ENCODE assay signal across 10 mouse cellular contexts in the genomic region with DNA sequence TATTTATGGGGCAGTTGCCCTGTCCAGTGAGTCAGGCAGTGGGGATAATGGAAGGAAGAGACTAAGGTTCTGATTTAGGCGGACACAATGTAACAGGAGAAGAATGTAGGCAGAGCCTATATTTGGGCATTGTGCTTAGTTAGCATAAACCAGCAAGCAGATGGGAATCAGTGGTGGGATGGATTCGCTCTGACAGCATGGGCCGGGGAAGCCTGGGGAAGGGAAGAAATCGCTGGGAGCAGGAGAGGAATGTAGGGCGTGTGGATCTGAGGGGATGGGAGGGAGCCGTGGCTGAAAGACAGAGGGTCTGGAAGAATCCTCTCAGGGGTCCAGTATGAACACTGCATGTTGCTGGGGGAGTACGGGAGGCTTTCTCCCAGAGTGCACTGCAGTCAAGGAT. TPM values are rescaled to one million over a fixed set of nuclear protein-coding genes. Genes with fewer than 3 reads are reported as not detected.
DNase-seq lines count a peak whose midpoint lies in the region; ATAC-seq and TF ChIP-seq lines count a peak whose summit lies in the region.
"Had no signal": no experiment of that assay in that cellular context is flagged by ENCODE, and none has a peak within 500 bp of the region (broad histone marks: within the 10 kb centered on the region; RNA-seq: fewer than 3 reads in every experiment).

No protein-coding gene starts in this region.

- no peak for TF ChIP-seq CTCF in stomach, postnatal 0 days (IDR thresholded peaks at IDR 0.05; ENCODE audit: low read depth)

- no peak overlapping the region for H3K4me3 ChIP-seq in stomach, embryonic 14.5 days (ENCODE audit: low read depth, low read length)
- H3K4me3 ChIP-seq in stomach, postnatal 0 days (ENCODE audit: low read depth, low read length): no peak overlapping the region
- no peak overlapping the region for H3K4me3 ChIP-seq in heart, embryonic 10.5 days
- H3K4me3 ChIP-seq: neural tube, embryonic 12.5 days had no signal

- no peaks in the 10 kb centered on the region for H3K36me3 ChIP-seq in stomach, embryonic 14.5 days (ENCODE audit: control insufficient read depth, insufficient read depth, low read length)
- no peaks in the 10 kb centered on the region for H3K36me3 ChIP-seq in stomach, postnatal 0 days (ENCODE audit: control insufficient read depth, insufficient read depth, low read length)
- no peaks in the 10 kb centered on the region for H3K36me3 ChIP-seq in heart, embryonic 10.5 days
- H3K36me3 ChIP-seq: neural tube, embryonic 12.5 days had no signal

- H3K9me3 ChIP-seq in stomach, embryonic 14.5 days (ENCODE audit: control insufficient read depth, low read depth, low read length): no peaks in the 10 kb centered on the region
- H3K9me3 ChIP-seq in stomach, postnatal 0 days (ENCODE audit: control insufficient read depth, low read length): no peaks in the 10 kb centered on the region
- no peaks in the 10 kb centered on the region for H3K9me3 ChIP-seq in heart, embryonic 10.5 days
- H3K9me3 ChIP-seq: neural tube, embryonic 12.5 days had no signal

- 30% methylated on average over 7 of the region's 7 CpGs for WGBS in stomach, embryonic 14.5 days
- WGBS in stomach, postnatal 0 days: 43% methylated on average over 7 of the region's 7 CpGs
- WGBS in heart, embryonic 10.5 days: 47% methylated on average over 7 of the region's 7 CpGs

- H3K27ac ChIP-seq in stomach, embryonic 14.5 days (ENCODE audit: low read length): peak overlapping the region; percentile 7; the same call in 1 of the 2 replicates
- H3K27ac ChIP-seq in stomach, postnatal 0 days (replicated peaks): no peak overlapping the region
- no peak overlapping the region for H3K27ac ChIP-seq in heart, embryonic 10.5 days
- H3K27ac ChIP-seq: neural tube, embryonic 12.5 days had no signal

- H3K4me1 ChIP-seq in stomach, embryonic 14.5 days (ENCODE audit: control insufficient read depth, insufficient read depth, low read length): peaks cover 3% of the 10 kb centered on the region; the same call in 1 of the 2 replicates
- H3K4me1 ChIP-seq in stomach, postnatal 0 days (replicated peaks; ENCODE audit: control insufficient read depth, insufficient read depth): no peaks in the 10 kb centered on the region
- H3K4me1 ChIP-seq in heart, embryonic 10.5 days: peaks cover 7% of the 10 kb centered on the region

- intact Hi-C loops in left cerebral cortex, postnatal 25 days (cut with DNase I): loop anchor here (5.0 kb wide), 1 partner anchor 139 kb away; no protein-coding TSS in a partner anchor

- peak; percentile 61; the same call in 1 of the 2 replicates for ATAC-seq in stomach, embryonic 14.5 days (ENCODE audit: insufficient number of reproducible peaks, insufficient read depth, low FRiP score, low read depth)
- no peak for ATAC-seq in stomach, postnatal 0 days (ENCODE audit: low FRiP score, low TSS enrichment)
- ATAC-seq: Patski had no signal

- H3K27me3 ChIP-seq in stomach, embryonic 14.5 days (ENCODE audit: control insufficient read depth, insufficient read depth, low read length): no peaks in the 10 kb centered on the region
- no peaks in the 10 kb centered on the region for H3K27me3 ChIP-seq in stomach, postnatal 0 days (ENCODE audit: control insufficient read depth, insufficient read depth, low read length)
- H3K27me3 ChIP-seq in heart, embryonic 10.5 days (ENCODE audit: insufficient read depth, poor library complexity, severe bottlenecking): no peaks in the 10 kb centered on the region
- H3K27me3 ChIP-seq: neural tube, embryonic 12.5 days; Patski had no signal

- H3K4me2 ChIP-seq in stomach, embryonic 14.5 days (replicated peaks; ENCODE audit: low read depth, low read length): no peak overlapping the region
- H3K4me2 ChIP-seq in stomach, postnatal 0 days (replicated peaks; ENCODE audit: low read depth): no peak overlapping the region
- H3K4me2 ChIP-seq: neural tube, embryonic 12.5 days had no signal

- no peak for DNase-seq in stomach, postnatal 0 days (ENCODE audit: low spot score)
- peak; percentile 70 to 78 for DNase-seq in frontal cortex, postnatal 36 days (ENCODE audit: low spot score in 2 of 2)
- peak; percentile 48 to 94 for DNase-seq in left cerebral cortex, postnatal 25 days (ENCODE audit: low spot score in 2 of 2)
- DNase-seq in T-cell, adult 2 months (ENCODE audit: low spot score): no peak
- no peak for DNase-seq in ovary, postnatal 10 days (ENCODE audit: low spot score)
- no peak for DNase-seq in heart, embryonic 10.5 days (ENCODE audit: low spot score)
- DNase-seq: liver had no signal

- no peak overlapping the region for H3K9ac ChIP-seq in stomach, embryonic 14.5 days (replicated peaks; ENCODE audit: low read depth, low read length)
- H3K9ac ChIP-seq in stomach, postnatal 0 days (ENCODE audit: low read length): no peak overlapping the region
- H3K9ac ChIP-seq: neural tube, embryonic 12.5 days had no signal

- TF ChIP-seq EP300 in stomach, postnatal 0 days (optimal IDR thresholded peaks at IDR 0.05): no peak

RNA-seq across cellular contexts. Expression of gene Atp1a1, which starts 49.0 kb away (rescaled TPM):
- polyA plus RNA-seq in stomach, embryonic 14.5 days (2014; fragmentation: Nextera tagmentation; extraction: Ambion mirVana): 167 and 190 TPM in 2 replicates
- 132 and 138 TPM in 2 replicates for polyA plus RNA-seq in stomach, postnatal 0 days (2015; fragmentation: Nextera tagmentation; extraction: Ambion mirVana)
- total RNA-seq in left cerebral cortex, postnatal 25 days (2021): 1,000 to 10,000 TPM; 1,156 to 1,300 TPM
- polyA plus RNA-seq in heart, embryonic 10.5 days (2016; fragmentation: Nextera tagmentation; extraction: Ambion mirVana): 164 and 228 TPM in 2 replicates

Comparison
In these comparisons a context has a peak if more than half of its experiments do, and no peak if none do; other contexts are left out.
1. DNase-seq: peak in frontal cortex, postnatal 36 days (2 of 2) and left cerebral cortex, postnatal 25 days (2 of 2); none in stomach, postnatal 0 days (single experiment), T-cell, adult 2 months (single experiment), ovary, postnatal 10 days (single experiment) and heart, embryonic 10.5 days (single experiment).